Mouse (Mus musculus) forebrain, embryonic 10.5 days (tissue): ENCODE results near the gene Gm10722. TPM values are rescaled to one million over a fixed set of nuclear protein-coding genes. Genes with fewer than 3 reads are reported as not detected.
A peak's percentile ranks its signal among the peaks of the same experiment; 100 is the strongest.
"Not testable (repeated sequence)": the region's sequence is repeated elsewhere in the genome, so short reads cannot be mapped to it uniquely, and the experiment has no call there.

Experiments
- DNase-seq: peaks from one replicate; pipeline ENCODE4 v3.0.0-alpha.2; 2017; ENCODE audit warnings: low spot score; ENCODE audit errors: extremely low spot score
- H3K27ac ChIP-seq: fragments of 300-500 bp; sonication (generic); 2 replicates; pipeline ENCODE4 v1.5.1; 2016; ENCODE audit warnings: mild to moderate bottlenecking
- H3K27me3 ChIP-seq: fragments of 300-500 bp; sonication (generic); 2 replicates; pipeline ENCODE4 v1.6.1; 2016; ENCODE audit warnings: mild to moderate bottlenecking; ENCODE audit not compliant: poor library complexity, severe bottlenecking
- H3K36me3 ChIP-seq: fragments of 300-500 bp; sonication (generic); replicated peaks from 2 replicates; pipeline ENCODE4 v1.6.1; 2016; ENCODE audit warnings: mild to moderate bottlenecking, moderate library complexity
- H3K4me1 ChIP-seq: fragments of 300-500 bp; sonication (generic); 2 replicates; pipeline ENCODE4 v1.6.1; 2016
- H3K4me3 ChIP-seq: fragments of 300-500 bp; sonication (generic); 2 replicates; pipeline ENCODE4 v1.5.1; 2016; ENCODE audit warnings: mild to moderate bottlenecking, moderate library complexity
- H3K9me3 ChIP-seq: fragments of 300-500 bp; sonication (generic); 2 replicates; pipeline ENCODE4 v1.6.1; 2016; ENCODE audit warnings: mild to moderate bottlenecking, moderate library complexity
- WGBS: fragments of 180-500 bp; shearing (Covaris S2); methylation state at CpG from one replicate; pipeline ENCODE4 v1.1.7; 2016; 5-methylcytosine and 5-hydroxymethylcytosine counted together
- polyA plus RNA-seq: library from polyadenylated mRNA; unstranded; fragments of >200 nt; fragmentation: Nextera tagmentation; extraction: Ambion mirVana; gene quantifications from 2 replicates; pipeline ENCODE4 v1.2.1, GENCODE M21; 2016

The Gm10722 gene
- polyA plus RNA-seq, 1 experiment from 2014 or later = not detected

DNA sequence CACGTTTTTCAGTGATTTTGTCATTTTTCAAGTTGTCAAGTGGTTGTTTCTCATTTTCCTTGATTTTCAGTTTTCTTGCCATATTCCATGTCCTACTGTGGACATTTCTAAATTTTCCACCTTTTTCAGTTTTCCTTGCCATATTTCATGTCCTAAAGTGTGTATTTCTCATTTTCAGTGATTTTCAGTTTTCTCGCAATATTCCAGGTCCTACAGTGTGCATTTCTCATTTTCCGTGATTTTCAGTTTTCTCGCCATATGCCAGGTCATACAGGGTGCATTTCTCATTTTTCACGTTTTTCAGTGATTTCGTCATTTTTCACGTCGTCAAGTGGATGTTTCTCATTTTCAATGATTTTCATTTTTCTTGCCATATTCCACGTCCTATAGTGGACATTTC, 18.2 kb downstream of the Gm10722 start:
- H3K36me3 ChIP-seq, H3K27me3 ChIP-seq, DNase-seq, H3K9me3 ChIP-seq, H3K27ac ChIP-seq, H3K4me3 ChIP-seq, H3K4me1 ChIP-seq: not testable (repeated sequence)
- WGBS = 61% methylated on average over 9 of the region's 9 CpGs

DNA sequence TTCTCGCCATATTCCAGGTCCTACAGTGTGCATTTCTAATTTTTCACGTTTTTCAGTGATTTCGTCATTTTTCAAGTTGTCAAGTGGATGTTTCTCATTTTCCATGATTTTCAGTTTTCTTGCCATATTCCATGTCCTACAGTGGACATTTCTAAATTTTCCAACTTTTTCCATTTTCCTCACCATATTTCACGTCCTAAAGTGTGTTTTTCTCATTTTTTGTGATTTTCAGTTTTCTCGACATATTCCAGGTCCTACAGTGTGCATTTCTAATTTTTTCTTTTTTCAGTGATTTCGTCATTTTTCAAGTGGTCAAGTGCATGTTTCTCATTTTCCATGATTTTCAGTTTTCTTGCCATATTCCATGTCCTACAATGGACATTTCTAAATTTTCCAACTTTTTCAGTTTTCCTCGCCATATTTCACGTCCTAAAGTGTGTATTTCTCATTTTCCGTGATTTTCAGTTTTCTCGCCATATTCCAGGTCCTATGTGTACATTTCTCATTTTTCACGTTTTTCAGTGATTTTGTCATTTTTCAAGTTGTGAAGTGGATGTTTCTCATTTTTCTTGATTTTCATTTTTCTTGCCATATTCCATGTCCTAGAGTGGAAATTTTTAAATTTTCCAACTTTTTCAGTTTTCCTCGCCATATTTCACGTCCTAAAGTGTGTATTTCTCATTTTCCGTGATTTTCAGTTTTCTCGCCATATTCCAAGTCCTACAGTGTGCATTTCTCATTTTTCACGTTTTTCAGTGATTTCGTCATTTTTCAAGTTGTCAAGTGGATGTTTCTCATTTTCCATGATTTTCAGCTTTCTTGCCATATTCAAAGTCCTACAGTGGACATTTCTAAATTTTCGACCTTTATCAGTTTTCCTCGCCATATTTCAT, 19.4 kb downstream of the Gm10722 start:
- H3K27ac ChIP-seq, H3K4me1 ChIP-seq, H3K4me3 ChIP-seq, H3K27me3 ChIP-seq, H3K9me3 ChIP-seq, H3K36me3 ChIP-seq, DNase-seq: not testable (repeated sequence)
- 77% methylated on average over 17 of the region's 19 CpGs for WGBS

DNA sequence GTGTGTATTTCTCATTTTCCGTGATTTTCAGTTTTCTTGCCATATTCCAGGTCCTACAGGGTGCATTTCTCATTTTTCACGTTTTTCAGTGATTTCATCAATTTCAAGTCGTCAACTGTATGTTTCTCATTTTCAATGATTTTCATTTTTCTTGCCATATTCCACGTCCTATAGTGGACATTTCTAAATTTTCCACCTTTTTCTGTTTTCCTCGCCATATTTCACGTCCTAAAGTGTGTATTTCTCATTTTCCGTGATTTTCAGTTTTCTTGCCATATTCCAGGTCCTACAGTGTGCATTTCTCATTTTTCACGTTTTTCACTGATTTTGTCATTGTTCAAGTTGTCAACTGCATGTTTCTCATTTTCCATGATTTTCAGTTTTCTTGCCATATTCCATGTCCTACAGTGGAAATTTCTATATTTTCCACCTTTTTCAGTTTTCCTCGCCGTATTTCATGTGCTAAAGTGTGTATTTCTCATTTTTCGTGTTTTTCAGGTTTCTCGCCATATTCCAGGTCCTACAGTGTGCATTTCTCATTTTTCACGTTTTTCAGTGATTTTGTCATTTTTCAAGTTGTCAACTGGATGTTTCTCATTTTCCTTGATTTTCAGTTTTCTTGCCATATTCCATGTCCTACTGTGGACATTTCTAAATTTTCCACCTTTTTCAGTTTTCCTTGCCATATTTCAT, 21.7 kb downstream of the Gm10722 start:
- not testable (repeated sequence) for H3K9me3 ChIP-seq, H3K27ac ChIP-seq
- peak; percentile 27 for DNase-seq

DNA sequence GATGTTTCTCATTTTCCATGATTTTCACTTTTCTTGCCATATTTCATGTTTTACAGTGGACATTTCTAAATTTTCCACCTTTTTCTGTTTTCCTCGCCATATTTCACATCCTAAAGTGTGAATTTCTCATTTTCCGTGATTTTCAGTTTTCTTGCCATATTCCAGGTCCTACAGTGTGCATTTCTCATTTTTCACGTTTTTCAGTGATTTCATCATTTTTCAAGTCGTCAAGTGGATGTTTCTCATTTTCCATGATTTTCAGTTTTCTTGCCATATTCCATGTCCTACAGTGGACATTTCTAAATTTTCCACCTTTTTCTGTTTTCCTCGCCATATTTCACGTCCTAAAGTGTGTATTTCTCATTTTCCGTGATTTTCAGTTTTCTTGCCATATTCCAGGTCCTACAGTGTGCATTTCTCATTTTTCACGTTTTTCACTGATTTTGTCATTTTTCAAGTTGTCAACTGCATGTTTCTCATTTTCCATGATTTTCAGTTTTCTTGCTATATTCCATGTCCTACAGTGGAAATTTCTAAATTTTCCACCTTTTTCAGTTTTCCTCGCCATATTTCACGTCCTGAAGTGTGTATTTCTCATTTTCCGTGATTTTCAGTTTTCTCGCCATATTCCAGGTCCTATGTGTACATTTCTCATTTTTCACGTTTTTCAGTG, 22.7 kb downstream of the Gm10722 start, which contains the start of gene Gm10718:
Gene Gm10718 (plus strand): TSS at position 236 of the 673 bp plus-strand sequence.
- H3K4me1 ChIP-seq, H3K36me3 ChIP-seq, H3K27me3 ChIP-seq, H3K27ac ChIP-seq, H3K4me3 ChIP-seq, H3K9me3 ChIP-seq, DNase-seq: not testable (repeated sequence)
- WGBS = 72% methylated on average over 12 of the region's 13 CpGs

More for the DNA sequence above, 21.7 kb downstream of the Gm10722 start:
- 73% methylated on average over 11 of the region's 13 CpGs for WGBS
- not testable (repeated sequence) for H3K27me3 ChIP-seq, H3K4me1 ChIP-seq, H3K4me3 ChIP-seq, H3K36me3 ChIP-seq

DNA sequence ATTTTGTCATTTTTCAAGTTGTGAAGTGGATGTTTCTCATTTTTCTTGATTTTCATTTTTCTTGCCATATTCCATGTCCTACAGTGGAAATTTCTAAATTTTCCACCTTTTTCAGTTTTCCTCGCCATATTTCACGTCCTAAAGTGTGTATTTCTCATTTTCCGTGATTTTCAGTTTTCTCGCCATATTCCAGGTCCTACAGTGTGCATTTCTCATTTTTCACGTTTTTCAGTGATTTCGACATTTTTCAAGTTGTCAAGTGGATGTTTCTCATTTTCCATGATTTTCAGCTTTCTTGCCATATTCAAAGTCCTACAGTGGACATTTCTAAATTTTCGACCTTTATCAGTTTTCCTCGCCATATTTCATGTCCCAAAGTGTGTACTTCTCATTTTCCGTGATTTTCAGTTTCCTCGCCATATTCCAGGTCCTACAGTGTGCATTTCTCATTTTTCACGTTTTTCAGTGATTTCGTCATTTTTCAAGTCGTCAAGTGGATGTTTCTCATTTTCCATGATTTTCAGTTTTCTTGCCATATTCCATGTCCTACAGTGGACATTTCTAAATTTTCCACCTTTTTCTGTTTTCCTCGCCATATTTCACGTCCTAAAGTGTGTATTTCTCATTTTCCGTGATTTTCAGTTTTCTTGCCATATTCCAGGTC, 23.4 kb downstream of the Gm10722 start:
- not testable (repeated sequence) for H3K4me3 ChIP-seq, H3K36me3 ChIP-seq, H3K27me3 ChIP-seq, DNase-seq, H3K9me3 ChIP-seq, H3K4me1 ChIP-seq, H3K27ac ChIP-seq
- WGBS = 77% methylated on average over 16 of the region's 16 CpGs

DNA sequence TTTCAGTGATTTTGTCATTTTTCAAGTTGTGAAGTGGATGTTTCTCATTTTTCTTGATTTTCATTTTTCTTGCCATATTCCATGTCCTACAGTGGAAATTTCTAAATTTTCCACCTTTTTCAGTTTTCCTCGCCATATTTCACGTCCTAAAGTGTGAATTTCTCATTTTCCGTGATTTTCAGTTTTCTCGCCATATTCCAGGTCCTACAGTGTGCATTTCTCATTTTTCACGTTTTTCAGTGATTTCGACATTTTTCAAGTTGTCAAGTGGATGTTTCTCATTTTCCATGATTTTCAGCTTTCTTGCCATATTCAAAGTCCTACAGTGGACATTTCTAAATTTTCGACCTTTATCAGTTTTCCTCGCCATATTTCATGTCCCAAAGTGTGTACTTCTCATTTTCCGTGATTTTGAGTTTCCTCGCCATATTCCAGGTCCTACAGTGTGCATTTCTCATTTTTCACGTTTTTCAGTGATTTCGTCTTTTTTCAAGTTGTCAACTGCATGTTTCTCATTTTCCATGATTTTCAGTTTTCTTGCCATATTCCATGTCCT, 24.3 kb downstream of the Gm10722 start, which contains the start of gene Gm10717:
Gene Gm10717 (plus strand): TSS at position 506 of the 556 bp plus-strand sequence.
- H3K27me3 ChIP-seq, H3K9me3 ChIP-seq, H3K4me1 ChIP-seq, H3K4me3 ChIP-seq, H3K36me3 ChIP-seq, DNase-seq, H3K27ac ChIP-seq: not testable (repeated sequence)
- 73% methylated on average over 12 of the region's 12 CpGs for WGBS

DNA sequence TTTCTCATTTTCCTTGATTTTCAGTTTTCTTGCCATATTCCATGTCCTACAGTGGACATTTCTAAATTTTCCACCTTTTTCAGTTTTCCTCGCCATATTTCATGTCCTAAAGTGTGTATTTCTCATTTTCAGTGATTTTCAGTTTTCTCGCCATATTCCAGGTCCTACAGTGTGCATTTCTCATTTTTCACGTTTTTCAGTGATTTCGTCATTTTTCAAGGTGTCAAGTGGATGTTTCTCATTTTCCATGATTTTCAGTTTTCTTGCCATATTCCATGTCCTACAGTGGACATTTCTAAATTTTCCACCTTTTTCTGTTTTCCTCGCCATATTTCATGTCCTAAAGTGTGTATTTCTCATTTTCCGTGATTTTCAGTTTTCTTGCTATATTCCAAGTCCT, 24.9 kb downstream of the Gm10722 start:
- H3K4me3 ChIP-seq, H3K27ac ChIP-seq, H3K4me1 ChIP-seq, H3K27me3 ChIP-seq, DNase-seq, H3K36me3 ChIP-seq, H3K9me3 ChIP-seq: not testable (repeated sequence)
- 74% methylated on average over 5 of the region's 6 CpGs for WGBS

DNA sequence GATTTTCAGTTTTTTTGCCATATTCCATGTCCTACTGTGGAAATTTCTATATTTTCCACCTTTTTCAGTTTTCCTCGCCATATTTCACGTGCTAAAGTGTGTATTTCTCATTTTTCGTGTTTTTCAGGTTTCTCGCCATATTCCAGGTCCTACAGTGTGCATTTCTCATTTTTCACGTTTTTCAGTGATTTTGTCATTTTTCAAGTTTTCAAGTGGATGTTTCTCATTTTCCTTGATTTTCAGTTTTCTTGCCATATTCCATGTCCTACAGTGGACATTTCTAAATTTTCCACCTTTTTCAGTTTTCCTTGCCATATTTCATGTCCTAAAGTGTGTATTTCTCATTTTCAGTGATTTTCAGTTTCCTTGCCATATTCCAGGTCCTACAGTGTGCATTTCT, 25.4 kb downstream of the Gm10722 start:
- not testable (repeated sequence) for H3K4me1 ChIP-seq, H3K36me3 ChIP-seq, H3K9me3 ChIP-seq, H3K27me3 ChIP-seq, H3K4me3 ChIP-seq, DNase-seq, H3K27ac ChIP-seq
- 75% methylated on average over 5 of the region's 5 CpGs for WGBS

DNA sequence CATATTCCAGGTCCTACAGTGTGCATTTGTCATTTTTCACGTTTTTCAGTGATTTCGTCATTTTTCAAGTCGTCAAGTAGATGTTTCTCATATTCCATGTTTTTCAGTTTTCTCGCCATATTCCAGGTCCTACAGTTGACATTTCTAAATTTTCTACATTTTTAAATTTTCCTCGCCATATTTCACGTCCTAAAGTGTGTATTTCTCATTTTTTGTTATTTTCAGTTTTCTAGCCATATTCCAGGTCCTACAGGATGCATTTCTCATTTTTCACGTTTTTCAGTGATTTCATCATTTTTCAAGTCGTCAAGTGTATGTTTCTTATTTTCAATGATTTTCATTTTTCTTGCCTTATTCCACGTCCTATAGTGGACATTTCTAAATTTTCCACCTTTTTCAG, 26.0 kb downstream of the Gm10722 start:
- H3K4me1 ChIP-seq, DNase-seq, H3K27ac ChIP-seq, H3K9me3 ChIP-seq, H3K27me3 ChIP-seq, H3K36me3 ChIP-seq, H3K4me3 ChIP-seq: not testable (repeated sequence)
- 67% methylated on average over 9 of the region's 9 CpGs for WGBS

DNA sequence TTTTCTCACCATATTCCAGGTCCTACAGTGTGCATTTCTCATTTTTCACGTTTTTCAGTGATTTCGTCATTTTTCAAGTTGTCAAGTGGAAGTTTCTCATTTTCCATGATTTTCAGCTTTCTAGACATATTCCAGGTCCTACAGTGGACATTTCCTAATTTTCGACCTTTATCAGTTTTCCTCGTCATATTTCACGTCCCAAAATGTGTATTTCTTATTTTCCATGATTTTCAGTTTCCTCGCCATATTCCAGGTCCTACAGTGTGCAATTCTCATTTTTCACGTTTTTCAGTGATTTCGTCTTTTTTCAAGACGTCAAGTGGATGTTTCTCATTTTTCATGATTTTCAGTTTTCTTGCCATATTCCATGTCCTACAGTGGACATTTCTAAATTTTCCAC, 26.5 kb downstream of the Gm10722 start:
- not testable (repeated sequence) for H3K9me3 ChIP-seq, H3K27ac ChIP-seq, H3K4me1 ChIP-seq, H3K36me3 ChIP-seq, H3K27me3 ChIP-seq, H3K4me3 ChIP-seq
- WGBS = 71% methylated on average over 9 of the region's 9 CpGs
- peak; percentile 82 for DNase-seq

DNA sequence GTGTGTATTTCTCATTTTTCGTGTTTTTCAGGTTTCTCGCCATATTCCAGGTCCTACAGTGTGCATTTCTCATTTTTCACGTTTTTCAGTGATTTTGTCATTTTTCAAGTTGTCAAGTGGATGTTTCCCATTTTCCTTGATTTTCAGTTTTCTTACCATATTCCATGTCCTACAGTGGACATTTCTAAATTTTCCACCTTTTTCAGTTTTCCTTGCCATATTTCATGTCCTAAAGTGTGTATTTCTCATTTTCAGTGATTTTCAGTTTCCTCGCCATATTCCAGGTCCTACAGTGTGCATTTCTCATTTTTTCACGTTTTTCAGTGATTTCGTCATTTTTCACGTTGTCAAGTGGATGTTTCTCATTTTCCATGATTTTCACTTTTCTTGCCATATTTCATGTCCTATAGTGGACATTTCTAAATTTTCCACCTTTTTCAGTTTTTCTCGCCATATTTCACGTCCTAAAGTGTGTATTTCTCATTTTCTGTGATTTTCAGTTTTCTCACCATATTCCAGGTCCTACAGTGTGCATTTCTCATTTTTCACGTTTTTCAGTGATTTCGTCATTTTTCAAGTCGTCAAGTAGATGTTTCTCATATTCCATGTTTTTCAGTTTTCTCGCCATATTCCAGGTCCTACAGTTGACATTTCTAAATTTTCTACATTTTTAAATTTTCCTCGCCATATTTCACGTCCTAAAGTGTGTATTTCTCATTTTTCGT, 28.7 kb downstream of the Gm10722 start:
- not testable (repeated sequence) for H3K27ac ChIP-seq, H3K4me1 ChIP-seq, DNase-seq, H3K9me3 ChIP-seq, H3K36me3 ChIP-seq, H3K4me3 ChIP-seq, H3K27me3 ChIP-seq
- WGBS = 63% methylated on average over 14 of the region's 16 CpGs
